Mouse (Mus musculus) fat pad, adult 2 months (tissue): ENCODE data around the gene Tfcp2.

ENCODE experiments used
- DNase-seq: peaks from one replicate; pipeline ENCODE4 v3.0.0-alpha.2; 2011; ENCODE audit warnings: low read depth, low spot score; ENCODE audit errors: extremely low read depth

Tfcp2 gene

GRCm38 (mm10) chr15:100448572-100448971, 103.2 kb downstream of the Tfcp2 start:
- DNase-seq = no peak
